Mouse (Mus musculus): Measurements from ENCODE around the gene Gpx1.

- TF ChIP-seq CTCF (IDR thresholded peaks at IDR 0.05; ENCODE audit: low read depth, low read length) (no peak), POLR2A (IDR thresholded peaks at IDR 0.05; ENCODE audit: extremely low read depth, insufficient read depth, low read length) (no peak)
Measured at GRCm38 (mm10) chr9:108304716-108305115, 34.0 kb upstream of the Gpx1 start.

Measured in liver, adult 2 months (tissue).